Mouse (Mus musculus) hematopoietic stem cell, adult 5-6 weeks (primary cell): Measurements from ENCODE around the gene Lsm14a. TPM values are rescaled to one million over a fixed set of nuclear protein-coding genes. Genes with fewer than 3 reads are reported as not detected.
"Not testable (repeated sequence)": the region's sequence is repeated elsewhere in the genome, so short reads cannot be mapped to it uniquely, and the experiment has no call there.

Source experiments
- ATAC-seq, 2 experiments: fragments of 125-278 bp in 1 of 2; replicated peaks in 1 of 2; 2 replicates each; pipeline ENCODE4 v1.8.0; 2016 to 2017; ENCODE audit warnings: inconsistent platforms in 2 of 2, mild to moderate bottlenecking in 2 of 2, moderate number of reproducible peaks in 2 of 2, low read depth in 1 of 2, moderate TSS enrichment in 1 of 2; ENCODE audit not compliant: low FRiP score in 2 of 2, poor library complexity in 2 of 2, severe bottlenecking in 2 of 2, insufficient read depth in 1 of 2, low TSS enrichment in 1 of 2
- total RNA-seq: library from RNA; stranded (forward); fragments of 172-1452, 232-1000 nt; gene quantifications from 2 replicates; pipeline ENCODE4 v1.2.3, GENCODE M21; 2017

Gene Lsm14a
- total RNA-seq, 1 experiment from 2014 or later, result 92.6 TPM

DNA sequence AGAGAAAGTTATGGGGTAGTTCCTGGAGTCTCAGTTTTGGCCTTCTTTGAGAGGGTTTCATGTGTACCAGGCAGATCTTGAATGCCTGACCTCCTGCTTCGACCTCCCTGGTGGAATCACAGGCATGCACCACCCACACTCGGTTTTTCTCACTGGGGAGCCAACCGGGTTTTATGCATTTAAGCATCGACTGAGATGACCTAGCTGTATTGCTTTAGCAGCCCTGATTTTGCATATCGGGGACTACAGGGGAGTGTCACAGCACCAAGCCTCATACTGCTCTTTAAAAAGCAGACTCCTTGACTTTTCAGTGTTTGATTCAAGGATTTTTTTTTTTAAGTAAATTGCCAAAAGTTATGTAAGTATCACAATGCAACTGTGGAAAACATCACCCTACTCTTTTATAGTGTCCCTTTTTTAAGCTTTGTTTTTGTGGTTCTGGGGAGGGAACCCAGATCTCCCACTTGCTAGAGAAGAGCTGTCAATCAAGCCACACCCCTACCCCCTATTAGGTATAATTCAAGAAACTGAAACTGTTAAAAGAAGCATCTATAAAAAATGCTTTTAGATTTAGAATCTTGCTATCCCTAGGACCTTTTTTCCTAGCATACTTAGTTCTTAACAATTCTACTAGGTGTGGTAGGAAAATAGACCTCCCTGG, 5.2 kb downstream of the Lsm14a start:
- ATAC-seq, result no peak

DNA sequence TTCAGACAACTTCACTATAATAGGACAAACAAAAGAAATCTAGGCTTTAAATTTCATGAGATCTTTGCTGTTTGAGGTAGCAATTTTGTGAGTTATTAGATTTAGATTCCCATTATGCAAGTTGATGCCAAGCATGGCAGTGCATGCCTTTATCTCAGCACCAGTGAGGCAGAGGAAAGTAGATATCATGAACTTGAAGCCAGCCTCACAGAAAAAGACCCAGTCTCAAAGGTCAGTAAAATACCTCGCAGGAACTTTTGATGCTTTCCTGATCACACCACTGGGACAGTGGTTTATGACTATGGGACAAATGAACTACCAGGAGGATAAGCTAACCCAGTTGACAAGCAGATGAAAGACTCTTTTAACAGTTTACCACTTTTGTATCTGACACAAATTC, 10.3 kb downstream of the Lsm14a start:
- no peak for ATAC-seq

DNA sequence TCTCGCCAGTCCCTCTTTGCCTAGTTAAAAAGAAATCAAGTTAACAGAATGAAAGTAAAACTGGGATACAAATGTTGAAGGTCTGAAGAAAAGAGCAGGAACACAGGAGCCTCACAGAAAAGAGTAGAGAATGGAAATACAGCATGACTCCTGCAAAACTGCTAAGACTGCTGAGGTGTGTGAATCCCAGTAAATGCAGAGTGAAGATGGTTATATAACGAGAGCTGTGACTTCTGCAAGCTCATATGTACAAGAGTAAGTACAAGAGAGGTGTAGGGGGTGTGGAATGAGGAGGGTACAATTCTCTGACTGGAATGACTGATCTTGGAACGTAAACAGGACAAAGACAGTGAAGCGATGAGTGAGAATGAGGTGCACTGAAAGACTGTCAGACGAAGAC, 11.4 kb downstream of the Lsm14a start:
- no peak for ATAC-seq

DNA sequence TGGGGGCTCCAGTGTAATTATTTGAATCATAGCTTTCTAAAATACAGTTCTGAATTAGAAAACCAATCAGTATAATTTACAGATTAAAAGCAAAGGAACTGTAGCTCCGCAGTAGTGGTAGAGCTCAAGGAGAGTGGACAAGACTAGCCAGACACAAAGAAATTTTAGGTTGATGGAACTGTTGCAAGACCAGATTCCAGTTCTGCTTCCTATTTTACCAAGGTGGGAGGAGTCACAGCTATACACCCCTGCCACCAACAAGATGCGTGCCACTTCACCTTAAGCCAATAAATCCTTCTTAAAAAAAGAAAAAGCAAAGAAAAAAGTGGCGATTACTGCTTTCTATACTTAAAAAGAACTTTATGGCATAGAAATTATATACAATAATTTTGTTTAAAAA, 12.8 kb downstream of the Lsm14a start:
- ATAC-seq, result no peak; a peak in 1 of 4 replicates

DNA sequence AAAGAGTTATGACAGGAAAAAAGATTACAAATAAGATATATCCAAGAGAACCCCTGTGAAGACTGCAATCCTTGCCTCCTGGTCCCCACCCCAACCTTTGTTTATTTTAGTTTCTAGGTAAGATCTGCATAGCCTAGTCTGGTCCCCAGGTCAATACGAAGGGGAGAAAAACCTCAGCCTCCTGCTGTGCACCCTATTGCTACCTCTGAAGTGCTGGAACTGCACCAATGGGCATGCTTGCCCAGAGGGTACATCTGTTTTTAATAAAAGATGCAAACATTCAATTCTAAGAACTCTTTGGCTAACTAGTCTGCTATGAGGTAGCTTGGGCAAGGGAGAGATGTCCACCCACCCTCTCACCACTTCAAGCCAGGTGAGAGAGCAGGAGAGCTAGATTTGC, 19.2 kb downstream of the Lsm14a start:
- no peak for ATAC-seq

DNA sequence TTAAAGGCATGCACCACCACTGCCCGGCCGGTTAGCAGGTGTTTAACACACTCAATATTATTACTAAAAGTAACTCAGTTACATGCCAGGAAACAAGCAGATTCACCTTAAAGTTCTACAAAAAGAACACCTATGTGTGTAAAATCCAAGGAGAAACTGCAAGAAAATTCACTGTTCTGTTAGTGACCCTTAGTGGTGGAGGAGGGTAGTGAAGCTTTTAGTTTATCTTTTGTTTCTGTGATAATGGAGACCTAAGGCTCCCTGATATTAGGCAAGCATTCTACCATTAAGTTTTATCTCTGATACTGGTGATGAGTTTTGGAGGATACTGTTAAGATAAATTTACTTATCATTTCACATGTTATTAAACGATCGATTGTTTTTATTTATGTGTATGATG, 37.5 kb downstream of the Lsm14a start:
- peak; percentile 56 to 69 for ATAC-seq

DNA sequence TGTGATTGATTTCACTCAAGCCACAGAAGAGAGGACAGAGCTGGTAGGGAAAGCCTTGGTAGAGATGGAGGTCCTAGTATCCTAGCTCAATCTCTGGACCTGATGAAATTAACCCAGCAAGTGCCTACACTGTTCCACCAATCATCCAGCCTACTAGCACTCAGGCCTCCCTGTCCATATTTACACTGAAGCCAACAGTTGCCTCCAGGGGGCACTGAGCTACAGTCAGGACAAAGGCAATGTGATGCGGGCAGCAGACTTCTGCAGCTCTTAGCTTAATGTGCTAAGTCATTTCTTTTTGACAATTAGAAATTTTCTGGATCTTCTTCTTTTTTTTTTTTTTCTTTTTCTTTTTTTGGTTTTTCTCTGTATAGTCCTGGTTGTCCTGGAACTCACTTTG, 41.1 kb downstream of the Lsm14a start:
- peak; percentile 12 to 51; a peak in 1 of 4 replicates for ATAC-seq

DNA sequence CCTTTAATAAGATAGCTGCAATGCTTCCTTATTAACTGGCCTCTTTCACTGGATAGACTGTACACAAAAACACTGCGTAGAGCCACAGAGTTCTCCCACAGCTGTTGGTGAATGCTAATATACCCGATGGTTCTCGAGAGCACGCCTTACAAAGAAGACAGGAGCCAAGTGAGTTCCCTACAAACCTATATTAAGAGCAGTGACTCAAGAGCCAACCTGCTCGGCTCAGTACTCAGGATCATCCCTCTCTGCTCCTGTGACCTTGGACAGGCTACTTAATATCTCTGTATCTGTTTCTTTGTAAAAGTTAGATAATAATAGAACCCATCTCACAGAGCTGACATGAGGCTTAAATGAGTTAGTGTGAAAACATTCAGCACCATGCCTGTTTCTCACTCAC, 42.9 kb downstream of the Lsm14a start:
- ATAC-seq, result no peak

DNA sequence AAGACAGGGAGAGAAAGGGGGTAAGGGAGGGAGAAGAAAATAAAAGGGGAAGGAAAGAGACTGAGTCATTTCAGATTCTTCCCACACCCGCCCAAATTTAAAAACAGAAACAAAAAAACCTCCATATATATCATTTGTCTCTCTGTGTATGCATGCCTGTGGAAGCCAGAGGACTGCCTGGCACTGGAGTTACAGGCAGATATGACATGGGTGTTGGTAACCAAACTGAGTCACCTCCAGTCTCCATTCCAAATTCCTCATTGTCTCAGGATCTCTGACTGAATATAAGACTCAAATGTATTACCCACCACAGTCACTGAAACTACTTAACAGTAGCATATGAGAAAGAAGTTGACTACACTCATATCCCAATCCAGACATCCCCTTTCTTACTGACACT, 45.1 kb downstream of the Lsm14a start:
- no peak for ATAC-seq

DNA sequence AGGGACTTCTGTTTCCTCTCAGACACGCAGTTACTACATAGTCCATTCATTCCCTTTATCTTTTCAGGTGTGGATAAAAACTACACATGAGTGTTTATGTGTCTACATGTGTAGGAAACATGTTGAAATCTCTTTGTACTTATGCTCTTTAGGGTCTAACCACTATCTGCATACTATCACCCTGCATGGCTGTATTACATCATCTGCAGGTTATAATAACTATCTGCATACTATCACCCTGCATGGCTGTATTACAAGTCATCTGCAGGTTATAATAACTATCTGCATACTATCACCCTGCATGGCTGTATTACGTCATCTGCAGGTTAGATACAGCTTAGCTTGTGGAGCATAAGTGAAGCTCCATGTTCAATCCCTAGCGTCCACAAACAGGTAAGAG, 46.1 kb downstream of the Lsm14a start:
- no peak for ATAC-seq

DNA sequence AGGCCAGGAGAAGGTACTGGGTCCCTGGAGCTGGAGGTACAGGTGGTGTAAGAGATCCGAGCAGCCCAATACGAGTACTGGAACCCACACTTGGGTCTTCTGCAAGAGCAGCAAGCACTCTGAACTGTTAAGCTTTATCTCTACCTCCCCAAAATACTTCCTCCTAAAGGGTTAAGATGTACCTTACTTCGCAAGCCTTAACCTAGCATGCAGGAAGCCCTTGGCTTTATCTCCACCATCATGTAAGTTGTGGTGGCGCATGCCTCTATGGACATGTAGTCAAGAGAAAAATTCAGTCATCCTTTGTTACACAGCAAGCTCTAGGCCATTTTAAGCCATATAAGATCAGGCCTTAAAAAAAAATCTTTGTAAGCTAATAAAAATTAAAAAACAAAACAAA, 46.6 kb downstream of the Lsm14a start:
- no peak for ATAC-seq

DNA sequence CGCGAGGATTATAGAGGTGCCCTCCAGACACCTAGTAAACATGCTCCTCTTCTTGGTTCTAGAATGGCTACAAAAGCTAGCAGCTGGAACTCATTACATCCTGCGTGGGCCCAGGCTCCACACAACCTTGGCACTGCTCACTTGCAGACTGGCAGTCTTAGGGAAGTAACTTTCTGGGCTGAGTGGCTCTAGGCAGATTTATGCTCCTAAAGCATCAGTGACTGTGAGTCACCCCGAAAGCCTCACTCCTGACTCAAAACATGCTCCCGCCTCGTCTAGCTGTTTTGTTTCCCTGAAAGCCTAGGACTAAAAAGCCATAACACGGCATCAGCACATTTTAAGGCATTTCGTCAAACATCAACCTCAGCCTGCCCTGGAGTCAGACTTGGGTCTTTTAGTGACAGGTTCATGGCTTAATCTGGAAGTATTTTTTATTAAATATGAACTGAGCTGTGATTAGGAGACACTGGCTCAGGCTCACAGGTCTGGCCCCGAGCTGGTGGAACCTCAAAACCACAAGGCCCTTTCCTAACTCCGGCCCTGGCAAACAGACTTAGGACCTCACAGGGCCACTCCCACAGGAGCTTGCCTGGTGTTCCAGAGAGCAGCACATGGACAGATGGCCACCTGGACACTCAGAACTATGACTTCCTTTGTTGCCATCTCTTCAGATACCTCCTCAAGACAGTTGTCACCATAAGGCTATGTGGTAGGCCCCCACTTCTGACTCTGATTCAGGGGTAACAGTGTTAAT, 50.9 kb downstream of the Lsm14a start:
- peak; percentile 54 to 70; a peak in 3 of 4 replicates for ATAC-seq

DNA sequence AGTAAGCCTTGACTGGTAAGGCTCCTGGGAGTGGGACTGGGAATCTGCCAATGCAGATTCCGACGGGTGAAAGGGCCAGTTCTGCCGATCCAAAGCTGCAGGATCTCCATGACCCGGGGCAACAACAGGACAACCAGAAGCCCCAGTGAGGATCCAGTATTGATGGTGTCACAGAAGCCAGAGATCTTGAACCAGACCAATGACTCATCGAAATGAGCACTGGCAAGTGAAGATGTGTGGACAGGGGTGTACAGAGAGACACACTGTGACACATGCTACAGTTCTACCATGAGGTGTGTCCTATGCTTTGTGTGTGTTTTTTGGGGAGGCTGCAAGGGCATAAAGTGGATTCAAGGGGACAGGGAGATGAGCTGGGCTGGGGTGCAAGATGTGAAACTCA, 52.3 kb downstream of the Lsm14a start:
- no peak for ATAC-seq

DNA sequence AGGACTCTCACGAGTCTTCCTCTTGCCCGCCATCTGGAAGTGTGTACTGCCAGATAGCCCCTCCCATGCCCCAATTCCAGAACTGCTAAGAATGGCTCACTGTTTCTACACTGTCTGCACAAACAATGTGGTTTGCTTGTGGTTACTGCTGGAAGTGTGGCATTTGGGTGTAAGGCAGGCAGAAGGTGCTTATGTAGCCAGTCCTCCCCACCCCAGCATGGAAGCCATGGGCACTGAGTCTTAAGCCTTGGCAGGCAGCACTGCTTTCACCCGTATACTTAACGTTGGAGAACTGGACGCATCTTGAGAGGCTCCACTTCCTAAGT, 54.0 kb downstream of the Lsm14a start:
- no peak for ATAC-seq

DNA sequence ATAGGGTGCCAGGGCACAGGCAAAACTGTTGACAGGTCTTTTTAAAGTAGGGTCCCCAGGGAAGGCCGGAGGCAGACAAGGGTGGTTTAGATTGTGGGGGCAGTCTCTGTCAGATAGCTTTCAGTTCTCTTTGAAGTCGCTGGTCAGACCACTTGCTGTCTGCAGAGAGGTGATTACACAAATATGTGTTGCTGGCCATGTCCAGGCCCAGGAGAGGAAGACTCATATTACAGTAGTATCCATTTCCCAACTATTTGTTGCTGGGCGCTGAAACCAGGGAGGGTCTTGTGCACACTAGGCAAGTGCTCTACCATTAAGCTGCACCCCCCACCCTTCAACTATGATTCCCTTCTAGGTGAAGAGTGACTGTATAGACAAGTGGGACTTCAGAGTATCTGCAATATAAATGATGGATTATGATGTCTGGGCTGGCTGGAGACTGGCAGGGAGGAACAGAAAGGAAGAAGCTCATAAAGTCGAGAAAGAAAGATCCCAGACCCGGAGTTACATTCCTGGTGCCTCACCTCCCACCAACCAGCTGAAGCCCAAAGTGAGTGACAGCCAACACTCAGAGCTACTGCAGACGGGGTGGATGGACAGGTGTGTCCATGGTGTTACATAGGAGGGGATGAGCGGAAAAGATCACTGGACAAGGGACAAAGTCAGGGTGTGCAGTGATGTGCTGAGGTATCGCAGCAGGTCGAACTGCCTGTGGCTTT, 54.5 kb downstream of the Lsm14a start:
- ATAC-seq, result no peak

DNA sequence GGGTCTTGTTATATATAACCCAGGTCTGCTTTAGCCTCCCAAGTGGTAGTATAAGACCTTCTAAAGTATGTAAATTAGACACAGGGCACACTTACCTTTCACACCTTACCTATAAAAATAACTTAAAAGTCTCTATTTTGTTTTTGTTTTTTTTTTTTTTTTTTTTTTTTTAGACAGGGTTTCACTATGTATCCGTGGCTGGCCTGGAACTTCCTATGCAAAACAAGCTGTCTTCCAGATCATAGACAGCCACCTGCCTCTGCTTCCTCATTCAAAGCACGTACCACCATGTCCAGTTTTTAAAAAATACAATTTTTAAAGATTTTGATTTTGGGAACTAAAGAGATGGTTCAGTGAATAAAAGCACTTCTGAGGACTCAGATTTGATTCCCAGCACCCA, 55.8 kb downstream of the Lsm14a start:
- ATAC-seq, result no peak

DNA sequence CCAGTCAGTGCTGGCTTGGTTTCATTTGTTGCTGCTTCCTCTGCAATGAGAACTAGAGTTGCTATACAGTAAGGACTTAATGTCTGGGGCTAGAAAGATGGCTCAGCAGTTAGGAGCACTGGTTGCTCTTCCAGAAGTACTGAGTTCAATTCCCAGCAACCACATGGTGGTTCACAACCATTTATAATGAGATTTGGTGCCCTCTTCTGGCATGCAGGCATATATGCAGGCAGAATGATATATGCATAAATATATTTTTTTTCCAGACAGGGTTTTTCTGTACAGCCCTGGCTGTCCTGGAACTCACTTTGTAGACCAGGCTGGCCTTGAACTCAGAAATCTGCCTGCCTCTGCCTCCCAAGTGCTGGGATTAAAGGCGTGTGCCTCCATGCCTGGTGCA, 56.6 kb downstream of the Lsm14a start:
- ATAC-seq, result not testable (repeated sequence)

DNA sequence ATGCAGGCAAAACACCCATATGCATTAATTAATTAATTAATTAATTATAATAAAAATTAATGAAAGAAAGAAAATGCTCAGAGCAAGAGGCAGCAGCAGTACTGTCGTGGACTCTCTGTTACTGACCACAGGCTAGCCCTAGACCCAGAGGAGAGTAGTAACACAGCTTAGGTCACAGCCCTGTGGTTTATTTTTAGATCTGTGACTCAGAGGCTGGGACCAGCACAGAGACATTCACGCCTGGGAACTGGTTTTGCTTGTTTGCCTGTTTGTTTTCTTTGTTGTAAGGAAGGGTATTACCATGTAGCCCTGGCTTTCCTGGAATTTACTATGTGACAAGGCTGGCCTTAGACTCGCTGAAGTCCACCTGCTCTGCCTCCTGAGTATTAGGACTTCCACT, 65.6 kb downstream of the Lsm14a start:
- ATAC-seq, result no peak

DNA sequence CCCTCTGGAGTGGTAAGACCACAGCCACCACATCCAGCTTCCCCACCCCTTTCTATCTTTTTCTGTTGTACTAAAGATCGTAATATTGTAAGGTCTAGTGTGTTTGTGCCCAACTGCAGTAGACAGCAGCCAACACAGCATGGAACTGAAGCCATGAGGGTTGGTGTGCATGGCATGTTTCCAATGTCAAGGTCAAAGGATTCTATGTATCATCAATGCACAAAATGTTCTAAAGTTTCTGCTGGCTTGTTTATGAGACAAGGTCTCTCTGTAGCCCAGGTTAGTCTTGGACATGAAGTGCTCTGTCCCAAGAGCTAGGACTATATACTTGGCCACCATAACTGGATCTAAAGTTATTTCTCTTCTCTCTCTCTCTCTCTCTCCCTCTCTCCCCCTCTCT, 68.3 kb downstream of the Lsm14a start:
- ATAC-seq, result no peak
